Mouse (Mus musculus): ENCODE results near the gene Echdc3.
A peak's percentile ranks its signal among the peaks of the same experiment; 100 is the strongest.

Echdc3 gene

DNA sequence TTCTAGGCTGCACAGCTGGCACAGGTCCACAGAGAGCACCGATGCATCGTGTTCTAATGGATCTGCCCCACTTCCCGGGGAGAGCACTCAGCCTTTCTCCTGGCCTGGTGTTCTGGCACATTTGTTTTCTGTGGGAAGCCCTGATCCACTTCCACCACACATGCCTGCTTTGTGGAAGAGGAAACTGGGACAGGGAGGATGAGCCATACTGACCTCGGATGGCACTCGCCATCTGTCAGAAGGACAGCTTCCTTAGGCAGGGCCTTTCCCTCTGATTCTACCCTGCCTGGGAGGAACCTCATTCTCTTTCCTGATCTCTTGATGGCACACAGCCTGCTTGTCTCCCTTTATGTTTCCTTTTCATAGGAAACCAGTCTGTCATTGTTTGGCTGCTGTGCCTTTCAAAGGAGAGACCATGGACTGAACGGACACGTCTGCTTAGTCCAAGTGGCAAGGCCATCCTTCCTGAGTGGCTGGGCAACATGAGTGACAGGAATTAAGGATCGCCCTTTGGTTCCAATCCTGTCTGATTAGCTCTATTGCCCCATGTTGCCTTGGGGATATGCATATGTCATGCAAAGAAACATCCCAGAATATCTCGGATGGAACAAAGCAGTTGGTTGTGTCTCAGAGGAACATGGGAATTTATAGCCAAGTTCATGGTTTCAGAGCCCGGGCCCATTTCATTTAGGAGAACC lies 13.7 kb upstream of the Echdc3 start:
- no peak for DNase-seq (ENCODE audit: low read depth, low spot score)

DNA sequence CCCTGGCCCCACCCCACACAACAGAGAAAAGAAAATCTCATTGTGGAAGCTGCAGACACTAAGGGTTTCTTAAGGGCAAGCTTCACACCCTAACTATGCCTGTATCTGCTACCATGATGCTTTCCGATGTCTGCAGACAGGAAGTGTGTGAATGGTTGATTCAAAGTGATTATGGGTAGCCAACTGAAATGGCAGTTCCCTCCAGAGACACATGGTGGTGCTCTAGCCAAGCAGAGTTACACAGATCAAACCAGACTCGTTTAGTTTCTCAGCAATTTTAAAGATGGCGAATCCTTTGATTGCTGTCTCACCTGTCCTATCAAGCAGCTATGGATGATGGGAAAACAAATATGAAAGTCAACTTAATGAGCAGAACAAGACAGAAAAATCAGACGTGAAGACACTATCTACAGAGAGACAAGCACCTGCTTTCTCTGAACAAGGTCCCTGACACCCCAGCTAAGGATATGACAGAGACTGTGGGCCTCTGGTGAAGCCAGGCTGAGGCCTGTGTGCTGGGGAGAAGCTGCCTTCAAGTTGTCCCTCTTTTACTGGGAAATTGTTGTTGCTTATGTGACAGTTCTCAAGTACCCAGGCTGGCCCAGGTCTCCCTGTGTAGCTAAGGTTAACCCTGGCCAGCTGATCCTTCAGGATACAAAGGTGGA lies 7.4 kb upstream of the Echdc3 start:
- peak; percentile 87 for DNase-seq (ENCODE audit: low read depth, low spot score)

DNA sequence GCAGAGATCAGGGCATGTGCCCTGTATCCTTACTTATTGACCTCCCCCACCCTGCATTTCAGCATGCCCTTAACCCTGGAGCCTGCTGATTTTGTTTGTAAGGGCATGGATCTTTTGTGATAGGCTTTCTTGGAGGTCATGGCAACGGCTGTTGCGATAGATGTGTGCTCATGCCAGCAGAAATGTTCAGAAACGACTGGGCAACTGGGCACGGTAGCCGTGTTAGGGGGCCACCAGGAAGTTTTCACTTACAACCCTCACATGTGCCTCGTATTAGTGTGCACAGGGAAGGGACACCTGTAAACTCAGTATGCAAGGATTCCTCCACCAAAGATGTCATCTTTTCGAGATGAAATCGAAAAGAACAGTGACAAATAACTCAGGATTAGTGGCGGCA lies 508 bp downstream of the Echdc3 start:
- no peak for DNase-seq (ENCODE audit: low read depth, low spot score)

DNA sequence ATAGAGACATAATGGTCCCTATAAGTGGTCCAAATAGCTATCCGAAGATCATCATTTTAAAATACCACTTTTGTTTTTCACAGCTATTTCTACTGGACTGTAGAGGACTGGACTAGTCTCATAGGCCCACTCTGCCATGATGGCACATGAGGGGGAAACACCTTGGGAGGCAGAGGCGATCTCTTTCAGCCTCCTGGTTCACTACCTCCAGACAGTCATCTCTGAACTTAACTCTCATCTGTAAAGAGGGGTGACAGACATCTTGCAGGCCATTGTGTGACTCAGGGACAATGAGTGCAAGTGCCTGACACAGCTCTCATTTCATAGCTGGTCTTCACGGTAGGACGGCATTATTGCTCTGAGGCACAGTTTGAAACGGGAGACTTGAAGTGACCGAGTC lies 2.0 kb downstream of the Echdc3 start:
- DNase-seq (ENCODE audit: low read depth, low spot score): no peak

DNA sequence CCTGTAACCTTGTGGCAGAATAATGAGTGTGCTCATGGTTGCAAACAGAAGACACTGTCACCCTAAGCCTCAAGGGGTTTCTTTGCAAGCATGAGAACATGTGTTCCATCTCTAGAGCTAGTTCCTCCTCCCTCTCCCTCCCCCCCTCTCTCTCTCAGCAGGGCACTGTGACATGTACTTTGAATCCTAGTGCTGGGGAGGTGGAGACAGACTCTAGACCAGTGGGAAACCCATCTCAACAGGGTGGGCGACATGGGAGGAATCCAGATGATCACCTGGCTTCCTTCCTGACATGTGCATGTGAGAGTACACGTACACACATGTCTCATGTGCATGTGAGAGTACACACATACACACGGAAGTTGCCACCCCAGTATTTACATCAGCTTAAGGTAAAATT lies 3.1 kb downstream of the Echdc3 start:
- DNase-seq (ENCODE audit: low read depth, low spot score): no peak

DNA sequence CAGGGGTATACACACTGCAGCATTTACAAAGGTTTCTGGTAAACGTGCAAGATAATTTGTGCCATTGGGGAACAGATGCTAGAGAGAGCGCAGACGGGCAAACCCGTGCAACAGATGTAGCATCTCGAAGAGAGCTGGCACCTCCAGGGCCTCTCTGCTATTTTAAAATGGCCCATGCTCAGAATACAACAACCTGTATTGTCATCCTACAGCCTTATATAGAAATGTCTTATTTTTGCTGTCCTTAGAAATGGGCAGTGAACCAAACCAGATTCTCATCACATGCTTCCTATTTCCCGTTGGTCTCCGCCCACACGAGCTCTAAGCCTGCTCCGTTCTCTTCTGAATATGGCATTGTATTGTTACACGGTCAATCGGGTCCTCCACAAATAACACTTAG lies 3.7 kb downstream of the Echdc3 start:
- DNase-seq (ENCODE audit: low read depth, low spot score): no peak

DNA sequence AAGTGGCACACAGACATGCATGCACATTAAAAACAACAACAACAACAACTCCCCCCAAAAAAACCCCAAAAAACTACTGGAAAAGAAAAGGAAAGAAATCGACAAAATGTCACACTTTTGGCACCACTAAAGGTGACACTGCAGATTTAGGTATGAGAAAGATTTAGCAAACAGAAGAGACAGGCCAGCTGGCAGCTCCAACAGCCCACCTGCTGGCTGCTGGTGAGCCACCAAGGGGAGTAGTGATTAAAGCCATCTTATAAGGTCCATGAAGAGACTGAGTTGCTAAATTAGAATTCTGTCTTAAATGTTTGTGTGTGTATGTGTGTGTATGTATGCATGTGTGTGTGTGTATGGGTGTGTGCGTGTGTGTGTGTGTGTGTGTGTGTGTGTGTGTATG lies 5.1 kb downstream of the Echdc3 start:
- no peak for DNase-seq (ENCODE audit: low read depth, low spot score)

DNA sequence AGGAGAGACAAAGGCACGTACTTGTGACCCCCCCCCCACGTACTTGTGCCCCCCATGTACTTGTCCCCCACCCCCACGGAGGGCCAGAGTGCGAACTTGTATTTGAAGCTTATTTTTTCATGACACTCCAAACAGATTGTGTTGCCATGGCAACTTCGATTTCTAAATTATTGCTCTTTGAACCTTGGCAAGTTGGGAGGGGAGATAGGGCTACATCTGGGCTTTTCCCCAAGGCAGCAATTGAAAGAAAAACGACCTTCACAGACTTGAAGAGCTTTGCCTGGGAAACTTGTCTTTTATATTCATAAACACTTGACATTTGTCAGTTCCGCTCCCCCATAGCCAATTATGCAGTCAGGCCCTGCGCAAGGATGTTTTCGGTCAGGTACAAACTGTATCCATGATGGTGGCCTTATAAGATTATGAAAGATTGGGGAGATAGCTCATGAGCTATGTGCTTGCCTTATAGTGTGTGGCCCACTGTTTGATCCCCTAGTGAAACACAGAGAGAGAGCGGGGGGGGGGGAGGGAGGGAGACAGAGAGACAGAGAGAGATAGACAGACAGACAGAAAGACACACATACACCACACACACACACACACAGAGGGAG lies 16.4 kb downstream of the Echdc3 start:
- DNase-seq (ENCODE audit: low read depth, low spot score): no peak

DNA sequence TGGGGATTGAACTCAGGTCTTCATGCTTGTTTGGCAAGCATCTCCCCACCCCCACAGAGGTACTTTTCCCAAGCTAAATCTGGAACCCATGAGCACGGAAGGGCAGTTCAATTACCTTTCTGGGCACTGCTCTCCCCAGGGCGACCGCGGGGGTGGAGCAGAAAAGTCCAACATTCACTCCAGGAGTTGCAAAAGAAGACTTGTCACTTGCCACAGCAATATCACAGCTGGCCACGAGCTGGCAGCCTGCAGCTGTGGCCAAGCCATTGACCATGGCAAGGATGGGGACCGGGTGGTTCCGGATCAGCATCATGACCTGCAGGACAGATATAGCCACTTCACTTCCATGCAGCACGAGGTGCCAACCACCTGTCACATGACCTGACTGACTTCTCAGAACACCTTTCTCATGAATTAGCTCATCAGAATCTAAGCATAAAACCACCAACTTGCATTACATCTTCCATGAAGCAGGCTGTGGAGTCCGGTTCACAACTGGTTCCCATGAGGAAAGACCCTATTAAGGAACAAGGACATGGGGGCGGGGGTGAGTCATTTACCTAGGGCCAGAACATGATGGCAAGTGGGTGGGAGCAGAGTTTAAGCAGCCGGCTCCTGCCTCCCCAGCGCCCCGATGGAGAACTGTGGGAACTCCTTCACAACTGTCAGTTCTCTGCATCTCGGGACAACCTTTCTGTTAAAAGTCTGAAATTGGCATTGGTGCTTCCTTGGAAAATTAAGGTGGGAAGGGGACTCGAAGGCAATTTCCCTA lies 17.2 kb downstream of the Echdc3 start:
- no peak for DNase-seq (ENCODE audit: low read depth, low spot score)

DNA sequence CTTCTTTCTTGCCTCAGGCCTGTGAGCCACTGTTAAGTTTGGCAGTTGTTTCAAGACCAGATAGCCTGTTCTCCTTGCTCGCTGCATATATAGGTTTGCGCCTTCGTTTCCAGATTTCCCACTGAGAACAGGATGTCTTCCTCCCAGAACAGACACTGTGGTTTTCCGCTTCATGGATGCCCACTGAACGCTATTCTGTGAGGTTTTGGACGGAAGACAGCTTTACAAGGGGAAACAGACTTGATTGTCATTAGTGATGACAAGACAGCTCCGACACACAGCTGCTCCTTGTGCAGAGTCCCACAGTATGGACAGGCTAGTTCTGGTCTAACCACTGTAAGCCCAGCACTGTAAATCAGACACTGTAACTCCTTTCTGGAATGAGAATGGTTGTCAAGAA lies 18.3 kb downstream of the Echdc3 start:
- no peak for DNase-seq (ENCODE audit: low read depth, low spot score)

DNA sequence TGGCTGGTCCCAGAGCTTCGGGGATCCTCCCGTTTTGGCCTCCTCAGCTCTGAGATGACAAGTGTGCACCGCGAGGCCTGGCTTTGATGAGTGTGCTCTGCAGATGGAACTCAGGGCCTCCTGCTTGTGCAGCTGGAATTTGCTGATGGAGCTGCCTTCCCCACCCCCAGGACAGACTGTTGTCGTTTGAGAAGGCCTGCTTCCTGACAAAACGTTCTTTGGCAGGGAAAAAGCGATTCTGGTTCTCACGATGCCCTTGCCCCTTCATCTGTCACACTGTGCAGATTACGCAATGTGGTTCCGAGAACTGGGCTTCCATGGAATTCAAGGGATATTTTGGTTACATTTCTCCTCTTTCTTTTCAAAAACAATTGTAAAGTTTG lies 19.3 kb downstream of the Echdc3 start:
- no peak for DNase-seq (ENCODE audit: low read depth, low spot score)

DNA sequence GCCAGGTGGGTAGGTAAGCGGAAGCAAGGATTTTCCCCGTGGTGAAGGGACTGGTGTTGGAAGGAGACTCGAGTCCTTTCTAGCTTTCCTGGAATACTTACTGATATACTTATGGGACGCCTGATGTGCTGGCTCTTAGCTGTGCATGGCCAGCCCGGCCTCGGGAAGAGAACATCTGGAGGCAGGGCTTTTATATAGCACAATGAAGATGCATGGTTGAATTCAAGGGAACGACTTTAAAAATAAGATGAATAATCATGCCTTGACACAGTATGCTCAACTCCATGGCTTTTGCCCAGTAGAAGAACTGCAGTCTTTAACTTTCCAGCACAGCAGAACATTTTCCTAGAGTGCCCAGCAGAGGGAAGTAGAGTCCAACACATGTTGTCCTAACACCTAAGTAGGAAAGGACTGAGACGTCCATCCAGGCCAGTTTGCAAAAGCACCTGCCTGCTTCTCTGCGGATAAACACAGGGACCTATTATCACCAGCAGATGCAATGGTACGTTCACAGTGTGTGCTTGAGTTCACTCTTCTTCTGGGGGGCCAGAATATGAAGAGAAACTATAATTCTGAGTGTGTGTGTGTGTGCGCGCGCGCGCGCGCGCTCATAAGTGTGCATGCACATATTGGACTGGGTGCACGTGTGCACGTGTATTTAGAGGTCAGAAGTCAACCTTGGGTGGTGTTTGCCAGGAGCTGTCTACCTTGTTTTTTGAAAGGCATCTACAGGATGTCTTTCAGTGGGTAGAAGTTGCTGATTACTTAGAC lies 19.8 kb downstream of the Echdc3 start:
- DNase-seq (ENCODE audit: low read depth, low spot score): peak; percentile 82

DNA sequence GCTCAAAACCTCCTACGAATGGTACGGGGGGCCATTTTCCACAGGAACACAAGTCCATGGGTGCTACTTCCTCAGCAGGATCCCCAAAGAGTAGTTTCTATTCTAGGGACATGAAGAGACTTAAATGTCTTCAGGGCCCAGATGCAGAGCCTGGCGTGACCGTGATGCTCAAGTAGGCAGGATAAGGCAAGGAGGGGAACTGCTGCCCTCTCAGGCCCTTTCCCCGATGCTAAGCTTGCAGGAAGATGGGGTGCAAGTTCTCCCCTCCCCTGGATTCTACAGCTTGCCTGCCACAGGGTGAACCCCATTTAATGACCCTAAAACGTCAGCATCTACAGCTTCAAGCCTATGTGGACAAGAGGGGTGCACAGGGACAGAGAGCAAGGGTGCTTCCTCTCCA lies 22.8 kb downstream of the Echdc3 start:
- no peak for DNase-seq (ENCODE audit: low read depth, low spot score)

DNA sequence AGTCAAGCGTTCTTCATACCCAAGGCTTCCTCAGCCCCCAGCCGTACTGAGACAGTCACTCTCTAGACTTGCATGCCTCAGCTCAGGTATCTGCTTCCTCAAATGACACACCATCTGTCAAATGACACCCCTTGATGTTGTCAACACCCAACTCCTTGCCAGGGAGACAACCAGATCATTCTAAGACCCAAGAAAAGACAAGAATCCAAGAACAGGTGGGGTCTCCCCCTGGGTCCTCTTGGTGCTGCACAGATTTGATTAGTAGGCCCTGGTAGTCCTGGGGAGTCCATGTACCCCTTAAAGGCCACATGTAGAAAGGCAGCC lies 23.2 kb downstream of the Echdc3 start:
- DNase-seq (ENCODE audit: low read depth, low spot score): no peak

DNA sequence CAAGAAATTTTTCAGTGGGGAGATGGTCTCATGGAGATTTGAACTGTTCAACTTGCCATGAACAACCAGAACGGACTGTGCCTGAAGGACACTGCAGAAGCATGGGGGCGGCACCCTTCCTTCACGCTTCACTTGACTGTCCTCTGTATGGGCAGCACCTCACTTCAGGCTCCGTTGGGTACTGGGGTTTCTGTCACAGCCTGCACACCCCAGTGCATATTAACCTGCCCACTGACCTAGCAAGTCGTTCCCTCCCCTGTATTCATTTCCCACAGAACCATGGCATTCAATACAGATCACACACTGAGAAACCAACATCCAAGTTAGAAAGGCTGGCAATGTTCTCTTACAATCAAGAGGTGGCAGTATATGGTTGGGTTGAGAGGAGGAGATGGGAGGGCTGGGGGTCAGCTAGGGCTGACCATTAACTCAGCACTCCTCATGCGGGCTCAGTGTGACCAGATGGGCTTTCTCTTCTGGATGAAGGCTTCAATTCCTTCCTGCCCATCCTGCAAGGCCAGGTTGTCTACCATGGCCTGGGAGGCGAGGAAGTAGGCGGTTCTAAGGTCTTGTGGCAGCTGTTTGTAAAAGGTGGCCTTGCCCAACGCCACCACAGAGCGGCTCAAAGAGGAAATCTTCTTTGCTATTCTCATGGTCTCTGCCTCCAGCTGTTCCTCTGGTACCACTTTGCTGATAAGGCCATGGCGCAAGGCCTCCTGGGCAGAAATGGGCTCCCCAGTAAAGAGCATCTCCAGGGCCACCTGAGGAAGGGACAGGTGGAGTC lies 23.8 kb downstream of the Echdc3 start:
- DNase-seq (ENCODE audit: low read depth, low spot score): no peak

DNA sequence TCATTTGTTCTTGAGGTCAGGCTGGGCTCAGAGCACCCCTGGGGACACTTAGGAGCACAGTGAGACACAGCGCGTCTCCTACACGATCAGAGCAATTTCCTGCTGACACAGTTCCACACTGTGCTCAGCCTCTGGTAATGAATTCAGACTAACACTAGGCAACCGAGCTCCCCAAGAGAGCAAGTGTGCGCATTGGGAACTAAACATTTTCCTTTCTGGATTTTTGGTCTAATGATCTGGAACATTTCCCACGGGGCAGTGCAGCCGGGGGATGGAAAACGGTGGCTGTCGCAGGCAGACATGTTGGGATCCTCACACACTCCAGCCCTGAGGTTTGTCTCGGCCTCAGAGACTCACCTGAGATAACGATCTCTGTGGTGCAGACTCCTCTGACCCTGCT lies 25.4 kb downstream of the Echdc3 start:
- no peak for DNase-seq (ENCODE audit: low read depth, low spot score)

DNA sequence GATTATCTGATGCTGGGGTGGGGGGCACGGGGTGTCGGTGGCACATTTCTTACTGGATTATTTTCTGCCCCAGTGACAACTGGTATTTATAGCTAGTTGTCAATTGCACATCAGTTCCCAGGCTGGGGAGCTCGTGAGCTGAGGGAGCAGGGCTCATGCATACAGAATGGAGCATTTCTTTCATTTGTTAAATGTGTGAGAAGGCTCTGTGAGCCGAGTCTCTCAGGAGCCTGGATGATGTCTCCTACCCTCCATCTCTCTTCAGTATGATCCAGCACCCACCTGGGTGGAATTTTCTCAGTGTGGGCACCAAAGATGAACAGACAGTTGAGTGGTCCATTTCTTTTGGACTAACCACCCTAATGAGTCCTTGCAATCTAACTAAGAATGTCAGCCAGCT lies 25.9 kb downstream of the Echdc3 start:
- DNase-seq (ENCODE audit: low read depth, low spot score): no peak

DNA sequence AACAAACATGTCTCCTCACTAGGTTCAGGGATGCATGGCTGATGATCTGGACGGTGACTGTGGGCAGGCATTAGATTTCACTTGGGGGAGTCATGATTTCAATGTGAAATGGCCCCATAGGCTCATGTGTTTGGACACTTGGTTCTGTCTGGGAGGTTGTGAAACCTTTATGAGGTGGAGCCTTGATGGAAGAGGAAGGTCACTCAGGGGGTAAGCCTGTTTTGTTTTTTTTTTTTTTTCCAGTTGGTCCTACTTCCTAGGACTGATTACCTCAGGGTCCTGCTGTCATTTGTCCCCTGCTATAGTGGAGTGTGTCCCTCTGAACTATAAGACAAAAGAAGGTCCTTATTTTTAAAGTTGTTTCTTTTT lies 33.1 kb downstream of the Echdc3 start:
- DNase-seq (ENCODE audit: low read depth, low spot score): no peak

DNA sequence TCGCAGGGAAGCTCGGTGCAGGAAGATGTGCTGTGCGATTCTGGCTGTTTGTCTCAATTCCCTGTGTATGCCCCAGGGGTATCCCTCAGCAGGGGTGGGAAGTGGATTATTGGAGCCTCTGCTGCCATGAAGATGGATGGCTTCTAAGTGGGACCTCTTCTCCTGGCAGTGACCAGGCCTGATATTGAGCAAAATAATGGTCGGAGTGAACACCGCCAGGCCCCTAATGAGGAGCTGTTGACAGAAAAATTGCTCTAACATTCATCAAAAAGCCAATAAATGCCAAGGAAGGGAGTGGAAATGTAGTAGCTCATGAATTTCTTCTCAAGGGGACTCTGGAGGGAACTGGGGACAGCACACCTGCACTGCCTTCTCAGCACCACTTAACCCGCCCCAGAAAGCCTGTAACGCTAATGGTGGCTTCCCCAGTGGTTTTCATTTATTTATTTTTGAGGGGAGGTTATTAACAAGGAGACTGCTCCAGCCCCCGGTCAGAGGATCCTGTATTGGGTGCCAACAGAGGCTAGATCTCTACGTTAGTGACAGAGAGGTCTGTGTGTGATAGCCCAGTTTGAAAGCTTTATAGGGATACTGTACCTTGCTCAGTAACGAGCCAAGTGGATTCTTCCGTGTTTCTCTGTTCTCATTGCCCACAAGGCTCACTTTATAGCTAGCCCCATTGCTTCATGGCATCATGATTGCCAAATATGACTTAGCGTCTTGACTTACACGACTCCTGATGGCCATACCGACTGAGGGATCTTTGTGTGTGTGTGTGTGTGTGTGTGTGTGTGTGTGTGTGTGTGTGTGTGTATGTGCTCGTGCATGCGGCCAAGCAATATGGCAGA lies 33.7 kb downstream of the Echdc3 start:
- DNase-seq (ENCODE audit: low read depth, low spot score): no peak

DNA sequence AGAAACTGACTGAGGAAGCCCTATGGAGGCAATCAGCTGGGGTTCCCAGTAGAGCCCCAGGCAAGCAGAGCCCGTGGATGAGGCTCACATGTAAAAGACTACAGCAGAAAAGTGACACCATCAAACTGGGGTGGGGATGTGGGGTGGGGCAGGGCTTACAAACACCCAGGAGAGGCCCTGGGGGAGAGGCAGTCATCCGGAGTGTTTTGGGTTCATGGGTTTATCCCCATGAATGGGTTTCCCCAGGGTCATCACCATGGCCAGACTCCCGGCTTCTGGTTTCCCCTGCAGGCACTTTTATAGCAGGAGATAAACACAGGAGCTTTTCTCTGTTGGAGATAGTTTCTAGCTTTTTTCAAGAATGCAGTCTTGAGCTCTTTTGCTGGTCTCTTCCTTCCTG lies 39.8 kb downstream of the Echdc3 start:
- no peak for DNase-seq (ENCODE audit: low read depth, low spot score)
